Mouse (Mus musculus): ENCODE measurements at regions not wholly inside any gene's neighbourhood (a gene's known extent, or its start where the extent isn't known, plus 50 kb on each side); places are given as distances from the start of the nearest gene placed in this dataset.
A peak's percentile ranks its signal among the peaks of the same experiment; 100 is the strongest.

DNA sequence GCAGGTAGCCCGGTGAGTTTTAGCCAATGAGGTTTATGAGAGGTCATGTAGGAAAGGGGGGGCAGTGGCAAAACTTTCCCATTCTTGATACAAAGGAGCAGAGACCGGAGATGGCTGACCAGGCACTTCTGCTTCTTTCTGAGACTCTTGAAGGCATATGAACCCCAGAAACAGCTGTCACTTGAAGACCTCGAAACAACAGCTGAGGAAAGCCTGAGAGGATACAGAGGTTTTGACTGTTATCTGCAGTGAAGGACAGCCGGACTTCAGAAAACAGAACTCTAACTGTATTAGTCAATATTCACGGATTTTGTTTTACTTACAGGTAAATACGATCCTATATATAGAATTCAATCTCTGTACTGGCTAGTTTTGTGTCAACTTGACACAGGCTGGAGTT, 50.0 kb upstream of the Tiparp start:
- Histone ChIP-seq H3K9me3 (ENCODE audit: control insufficient read depth, insufficient read depth, low read depth, low read length) (no peaks in the 10 kb centered on the region), H3K4me1 (ENCODE audit: control insufficient read depth in 2 of 2, insufficient read depth in 2 of 2, low read length in 2 of 2, poor library complexity in 1 of 2) (peaks cover 8 to 10% of the 10 kb centered on the region in 2 experiments), H3K4me3 (ENCODE audit: insufficient read depth in 1 of 2, low read depth in 1 of 2, low read length in 2 of 2, poor library complexity in 1 of 2, severe bottlenecking in 1 of 2) (no peak overlapping the region), H3K9ac (ENCODE audit: insufficient read depth, low read depth, low read length, poor library complexity, severe bottlenecking) (no peak overlapping the region), H3K36me3 (ENCODE audit: control insufficient read depth, insufficient read depth, low read length, poor library complexity, severe bottlenecking) (no peaks in the 10 kb centered on the region), H3K27ac (ENCODE audit: insufficient read depth, low read depth, low read length, poor library complexity, severe bottlenecking) (no peak overlapping the region)
- no peak for TF ChIP-seq CHD2 (IDR thresholded peaks at IDR 0.05; ENCODE audit: low read depth, low read length)
- TF ChIP-seq MAFK (IDR thresholded peaks at IDR 0.05; ENCODE audit: insufficient read depth, low read depth, low read length) = no peak
- no peak for TF ChIP-seq ZC3H11A (IDR thresholded peaks at IDR 0.05; ENCODE audit: borderline replicate concordance, low read depth, low read length)
- TF ChIP-seq ZNF384 (IDR thresholded peaks at IDR 0.05; ENCODE audit: low read depth, low read length) = no peak
- no peak for TF ChIP-seq HCFC1 (IDR thresholded peaks at IDR 0.05; ENCODE audit: borderline replicate concordance, insufficient read depth, low read length)
- in situ Hi-C loops (cut with MboI; ENCODE audit: low sequenced_read_pairs in 2 of 2, unreplicated experiment in 2 of 2) = no loop called here
- no peak for DNase-seq (ENCODE audit: low read depth, low spot score)

DNA sequence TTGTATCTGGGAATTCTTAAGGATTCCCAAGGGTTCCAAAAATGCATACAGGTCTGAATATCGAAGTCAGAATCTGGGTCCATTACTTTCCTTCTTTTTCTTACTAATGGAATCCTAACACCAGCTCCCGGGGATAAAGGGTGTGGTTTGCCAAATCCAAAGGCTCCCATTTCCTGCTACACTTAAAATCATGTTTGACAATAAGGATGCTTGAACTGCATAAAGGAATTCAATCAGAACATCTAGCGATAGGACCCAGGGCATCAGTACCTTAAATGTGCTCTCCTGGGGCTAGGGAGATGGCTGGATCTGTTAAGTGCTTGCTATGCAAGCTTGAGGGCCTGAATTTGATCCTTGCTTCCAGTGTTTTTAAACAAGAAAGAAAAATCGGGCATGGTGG, 51.1 kb upstream of the Tiparp start:
- DNase-seq (ENCODE audit: low read depth, low spot score) = peak; percentile 73
- TF ChIP-seq HCFC1 (IDR thresholded peaks at IDR 0.05; ENCODE audit: borderline replicate concordance, insufficient read depth, low read length) = no peak
- peak; percentile 29; the same call in 1 of the 2 replicates for TF ChIP-seq CHD2 (IDR thresholded peaks at IDR 0.05; ENCODE audit: low read depth, low read length)
- TF ChIP-seq ZC3H11A (IDR thresholded peaks at IDR 0.05; ENCODE audit: borderline replicate concordance, low read depth, low read length) = no peak
- no peak for TF ChIP-seq MAFK (IDR thresholded peaks at IDR 0.05; ENCODE audit: insufficient read depth, low read depth, low read length)
- TF ChIP-seq ZNF384 (IDR thresholded peaks at IDR 0.05; ENCODE audit: low read depth, low read length) = no peak
- H3K9me3 ChIP-seq (ENCODE audit: control insufficient read depth, insufficient read depth, low read depth, low read length) = no peaks in the 10 kb centered on the region
- in situ Hi-C loops (cut with MboI; ENCODE audit: low sequenced_read_pairs in 2 of 2, unreplicated experiment in 2 of 2) = no loop called here
- H3K4me1 ChIP-seq (ENCODE audit: control insufficient read depth in 2 of 2, insufficient read depth in 2 of 2, low read length in 2 of 2, poor library complexity in 1 of 2) = peaks cover 5 to 6% of the 10 kb centered on the region in 2 experiments; a peak in 3 of 4 replicates
- H3K4me3 ChIP-seq (ENCODE audit: insufficient read depth in 1 of 2, low read depth in 1 of 2, low read length in 2 of 2, poor library complexity in 1 of 2, severe bottlenecking in 1 of 2) = no peak overlapping the region
- H3K9ac ChIP-seq (ENCODE audit: insufficient read depth, low read depth, low read length, poor library complexity, severe bottlenecking) = no peak overlapping the region
- no peaks in the 10 kb centered on the region for H3K36me3 ChIP-seq (ENCODE audit: control insufficient read depth, insufficient read depth, low read length, poor library complexity, severe bottlenecking)
- H3K27ac ChIP-seq (ENCODE audit: insufficient read depth, low read depth, low read length, poor library complexity, severe bottlenecking) = no peak overlapping the region

DNA sequence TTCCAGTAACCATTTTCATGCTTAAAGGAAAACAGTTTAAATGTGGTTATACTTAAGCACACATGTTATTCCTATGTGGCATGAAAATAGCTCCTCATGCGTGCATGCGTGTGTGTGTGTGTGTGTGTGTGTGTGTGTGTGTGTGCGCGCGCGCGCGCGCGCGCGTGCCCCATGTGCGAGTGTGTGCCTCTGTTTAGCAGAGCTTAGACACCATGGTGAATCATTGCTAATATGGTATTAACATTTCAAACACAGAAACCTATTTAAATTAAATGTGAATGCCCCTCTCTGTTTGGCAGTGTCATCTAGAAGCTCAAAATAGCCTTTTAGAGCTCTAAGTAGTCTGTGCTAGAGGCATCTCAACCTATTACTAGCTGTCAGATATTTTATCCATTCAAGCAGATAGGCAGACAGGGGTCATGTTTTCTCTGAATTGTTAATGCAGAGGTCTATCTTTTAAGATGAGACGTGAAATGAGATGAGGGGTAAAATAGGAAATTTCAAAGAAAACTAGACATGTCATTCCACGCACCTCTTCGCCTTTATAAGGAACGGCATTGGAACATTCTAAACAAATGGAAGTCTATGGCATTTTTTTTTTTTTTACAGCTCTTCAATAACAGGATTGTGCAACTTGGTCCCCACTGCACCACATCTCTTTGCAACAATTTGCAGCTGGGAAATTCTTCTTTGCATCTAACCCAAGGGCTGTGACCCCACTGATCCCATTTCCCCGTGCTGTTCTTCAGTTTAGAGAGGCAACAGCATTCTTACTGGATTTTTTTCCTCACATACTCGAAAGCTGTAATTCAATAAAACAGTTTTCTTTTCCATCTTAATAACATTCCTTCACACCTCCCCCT, 51.9 kb upstream of the Tiparp start:
- H3K4me3 ChIP-seq (ENCODE audit: insufficient read depth in 1 of 2, low read depth in 1 of 2, low read length in 2 of 2, poor library complexity in 1 of 2, severe bottlenecking in 1 of 2) = no peak overlapping the region
- H3K9me3 ChIP-seq (ENCODE audit: control insufficient read depth, insufficient read depth, low read depth, low read length) = no peaks in the 10 kb centered on the region
- H3K4me1 ChIP-seq (ENCODE audit: control insufficient read depth in 2 of 2, insufficient read depth in 2 of 2, low read length in 2 of 2, poor library complexity in 1 of 2) = peaks cover 2 to 5% of the 10 kb centered on the region in 2 experiments; a peak in 2 of 4 replicates
- H3K27ac ChIP-seq (ENCODE audit: insufficient read depth, low read depth, low read length, poor library complexity, severe bottlenecking) = no peak overlapping the region
- H3K9ac ChIP-seq (ENCODE audit: insufficient read depth, low read depth, low read length, poor library complexity, severe bottlenecking) = no peak overlapping the region
- no peaks in the 10 kb centered on the region for H3K36me3 ChIP-seq (ENCODE audit: control insufficient read depth, insufficient read depth, low read length, poor library complexity, severe bottlenecking)
- in situ Hi-C loops (cut with MboI; ENCODE audit: low sequenced_read_pairs in 2 of 2, unreplicated experiment in 2 of 2) = no loop called here
- TF ChIP-seq ZNF384 (IDR thresholded peaks at IDR 0.05; ENCODE audit: low read depth, low read length) = no peak
- no peak for TF ChIP-seq MAFK (IDR thresholded peaks at IDR 0.05; ENCODE audit: insufficient read depth, low read depth, low read length)
- no peak for TF ChIP-seq HCFC1 (IDR thresholded peaks at IDR 0.05; ENCODE audit: borderline replicate concordance, insufficient read depth, low read length)
- TF ChIP-seq CHD2 (IDR thresholded peaks at IDR 0.05; ENCODE audit: low read depth, low read length) = no peak
- TF ChIP-seq ZC3H11A (IDR thresholded peaks at IDR 0.05; ENCODE audit: borderline replicate concordance, low read depth, low read length) = no peak
- no peak for DNase-seq (ENCODE audit: low read depth, low spot score)

DNA sequence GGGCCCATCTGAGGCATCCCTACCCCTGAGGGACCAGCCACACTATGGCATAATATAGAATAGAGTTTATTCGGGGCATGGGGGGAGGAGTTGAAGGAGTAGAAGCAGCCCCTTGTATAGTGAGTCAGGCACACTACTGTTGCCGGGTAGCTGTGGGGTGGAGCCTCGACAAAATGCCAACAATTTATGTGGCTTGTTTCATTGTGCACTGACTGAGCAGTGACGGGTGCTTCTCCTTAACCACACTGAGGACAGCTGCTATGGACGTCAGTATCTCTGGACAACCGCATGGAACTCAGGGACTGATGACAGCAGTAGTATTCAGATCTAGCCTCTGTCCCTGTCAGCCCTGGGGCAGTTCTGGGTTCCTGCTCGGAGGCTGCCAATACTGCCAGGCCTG, 53.6 kb upstream of the Tiparp start:
- Histone ChIP-seq H3K4me1 (ENCODE audit: control insufficient read depth in 2 of 2, insufficient read depth in 2 of 2, low read length in 2 of 2, poor library complexity in 1 of 2) (peaks cover 4 to 8% of the 10 kb centered on the region in 2 experiments; a peak in 3 of 4 replicates), H3K9ac (ENCODE audit: insufficient read depth, low read depth, low read length, poor library complexity, severe bottlenecking) (no peak overlapping the region), H3K27ac (ENCODE audit: insufficient read depth, low read depth, low read length, poor library complexity, severe bottlenecking) (no peak overlapping the region), H3K36me3 (ENCODE audit: control insufficient read depth, insufficient read depth, low read length, poor library complexity, severe bottlenecking) (no peaks in the 10 kb centered on the region), H3K9me3 (ENCODE audit: control insufficient read depth, insufficient read depth, low read depth, low read length) (no peaks in the 10 kb centered on the region), H3K4me3 (ENCODE audit: insufficient read depth in 1 of 2, low read depth in 1 of 2, low read length in 2 of 2, poor library complexity in 1 of 2, severe bottlenecking in 1 of 2) (no peak overlapping the region)
- DNase-seq (ENCODE audit: low read depth, low spot score) = no peak
- in situ Hi-C loops (cut with MboI; ENCODE audit: low sequenced_read_pairs in 2 of 2, unreplicated experiment in 2 of 2) = no loop called here
- TF ChIP-seq MAFK (IDR thresholded peaks at IDR 0.05; ENCODE audit: insufficient read depth, low read depth, low read length) (no peak), HCFC1 (IDR thresholded peaks at IDR 0.05; ENCODE audit: borderline replicate concordance, insufficient read depth, low read length) (no peak), CHD2 (IDR thresholded peaks at IDR 0.05; ENCODE audit: low read depth, low read length) (no peak), ZC3H11A (IDR thresholded peaks at IDR 0.05; ENCODE audit: borderline replicate concordance, low read depth, low read length) (no peak), ZNF384 (IDR thresholded peaks at IDR 0.05; ENCODE audit: low read depth, low read length) (no peak)
